ENCODE assay signal across 9 mouse cellular contexts in genomic region chr15:77866583-77867220, GRCm38 (mm10). TPM values are rescaled to one million over a fixed set of nuclear protein-coding genes. Genes with fewer than 3 reads are reported as not detected.
A peak's percentile ranks its signal among the peaks of the same experiment; 100 is the strongest.
DNase-seq lines count a peak whose midpoint lies in the region; ATAC-seq and TF ChIP-seq lines count a peak whose summit lies in the region.
"Had no signal": no experiment of that assay in that cellular context is flagged by ENCODE, and none has a peak within 500 bp of the region (broad histone marks: within the 10 kb centered on the region; RNA-seq: fewer than 3 reads in every experiment).

No protein-coding gene starts in this region.

- H3K27ac ChIP-seq in lung, embryonic 14.5 days (ENCODE audit: low read depth): 0 out of 2 replicates have a peak overlapping the region, but pooled peaks have one; percentile 15
- peak overlapping the region; percentile 100 for H3K27ac ChIP-seq in ES-E14 (ENCODE audit: insufficient read depth, low read depth, low read length, poor library complexity, severe bottlenecking)
- H3K27ac ChIP-seq: hindbrain, embryonic 12.5 days had no signal

- DNase-seq in lung, embryonic 14.5 days: peak; percentile 42
- DNase-seq in lung, postnatal 25 days (ENCODE audit: low spot score): no peak
- no peak for DNase-seq in ES-E14 (ENCODE audit: low read depth, low spot score)
- peak; percentile 62 for DNase-seq in induced T-regulatory cell, adult 2 months (ENCODE audit: low read depth)
- DNase-seq in retina, embryonic 14.5 days (ENCODE audit: low spot score): peak; percentile 54
- no peak for DNase-seq in thymus, postnatal 4 days
- no peak for DNase-seq in cerebellum, adult 9-11 months
- DNase-seq: right cerebral cortex, adult 18-20 months had no signal

- no peak overlapping the region for H3K9ac ChIP-seq in lung, embryonic 14.5 days
- H3K9ac ChIP-seq in ES-E14 (ENCODE audit: insufficient read depth, low read depth, low read length, poor library complexity, severe bottlenecking): peak overlapping the region; percentile 64
- H3K9ac ChIP-seq: hindbrain, embryonic 12.5 days had no signal

- in situ Hi-C loops in ES-E14 (cut with MboI; ENCODE audit: low sequenced_read_pairs in 2 of 2, unreplicated experiment in 2 of 2): no loop called here

- WGBS in lung, embryonic 14.5 days: 41% methylated on average over 11 of the region's 11 CpGs

- H3K36me3 ChIP-seq in lung, embryonic 14.5 days (ENCODE audit: insufficient read depth): no peaks in the 10 kb centered on the region
- H3K36me3 ChIP-seq in ES-E14 (ENCODE audit: control insufficient read depth, insufficient read depth, low read length, poor library complexity, severe bottlenecking): no peaks in the 10 kb centered on the region
- H3K36me3 ChIP-seq: hindbrain, embryonic 12.5 days had no signal

- no peak overlapping the region for H3K4me3 ChIP-seq in lung, embryonic 14.5 days (ENCODE audit: low read depth, low read length)
- H3K4me3 ChIP-seq in ES-E14 (ENCODE audit: insufficient read depth in 1 of 2, low read depth in 1 of 2, low read length in 2 of 2, poor library complexity in 1 of 2, severe bottlenecking in 1 of 2): peak overlapping the region in 1 of 2 experiments; percentile 51; a peak in 3 of 4 replicates
- H3K4me3 ChIP-seq: hindbrain, embryonic 12.5 days had no signal

- H3K4me2 ChIP-seq in lung, embryonic 14.5 days: no peak overlapping the region
- H3K4me2 ChIP-seq: hindbrain, embryonic 12.5 days had no signal

- no peak for TF ChIP-seq CTCF in lung, embryonic 14.5 days (IDR thresholded peaks at IDR 0.05; ENCODE audit: low read depth)

- no peaks in the 10 kb centered on the region for H3K27me3 ChIP-seq in lung, embryonic 14.5 days (ENCODE audit: insufficient read depth, low read length)
- H3K27me3 ChIP-seq: hindbrain, embryonic 12.5 days had no signal

- no peak for ATAC-seq in lung, embryonic 14.5 days (ENCODE audit: insufficient read depth)

- 0 out of 2 replicates have a peak, but pooled peaks cover 4% of the 10 kb centered on the region for H3K4me1 ChIP-seq in lung, embryonic 14.5 days (ENCODE audit: insufficient read depth)
- peaks cover 23 to 37% of the 10 kb centered on the region in 2 experiments for H3K4me1 ChIP-seq in ES-E14 (ENCODE audit: control insufficient read depth in 2 of 2, insufficient read depth in 2 of 2, low read length in 2 of 2, poor library complexity in 1 of 2)

- no peaks in the 10 kb centered on the region for H3K9me3 ChIP-seq in lung, embryonic 14.5 days (ENCODE audit: low read depth, low read length)
- H3K9me3 ChIP-seq in ES-E14 (ENCODE audit: control insufficient read depth, insufficient read depth, low read depth, low read length): no peaks in the 10 kb centered on the region
- H3K9me3 ChIP-seq: hindbrain, embryonic 12.5 days had no signal

TF ChIP-seq in ES-E14, 5 proteins besides CTCF, POLR2A, EP300 and RAD21:
- TF ChIP-seq ZC3H11A (IDR thresholded peaks at IDR 0.05; ENCODE audit: borderline replicate concordance, low read depth, low read length) (no peak), ZNF384 (IDR thresholded peaks at IDR 0.05; ENCODE audit: low read depth, low read length) (no peak), CHD2 (IDR thresholded peaks at IDR 0.05; ENCODE audit: low read depth, low read length) (no peak), MAFK (IDR thresholded peaks at IDR 0.05; ENCODE audit: insufficient read depth, low read depth, low read length) (no peak), HCFC1 (IDR thresholded peaks at IDR 0.05; ENCODE audit: borderline replicate concordance, insufficient read depth, low read length) (no peak)

RNA-seq across cellular contexts. Expression of gene Myh9, which starts 24.7 kb away (rescaled TPM):
- 86.6 and 87.5 TPM in 2 replicates for polyA plus RNA-seq in lung, embryonic 14.5 days (2014; fragmentation: Nextera tagmentation; extraction: Ambion mirVana)
- 146 and 152 TPM in 2 replicates for total RNA-seq in ES-E14 (2012; rRNA removed)

Comparison
In these comparisons a context has a peak if more than half of its experiments do, and no peak if none do; other contexts are left out.
1. DNase-seq: peak in lung, embryonic 14.5 days (single experiment), induced T-regulatory cell, adult 2 months (single experiment) and retina, embryonic 14.5 days (single experiment); none in lung, postnatal 25 days (single experiment), ES-E14 (single experiment), thymus, postnatal 4 days (single experiment) and cerebellum, adult 9-11 months (single experiment).